Mouse (Mus musculus) MEL (cell line): Measurements from ENCODE around the gene Hspbp1. TPM values are rescaled to one million over a fixed set of nuclear protein-coding genes. Genes with fewer than 3 reads are reported as not detected.

ENCODE experiments used
- DNase-seq: peaks from one replicate; pipeline ENCODE4 v3.0.0; 2011; ENCODE audit warnings: low read depth, low spot score
- H3K27ac ChIP-seq: 2 replicates; pipeline ENCODE4 v1.5.1; 2012; ENCODE audit warnings: low read depth, mild to moderate bottlenecking, control low read depth, low read length, moderate library complexity; ENCODE audit not compliant: control insufficient read depth
- H3K27me3 ChIP-seq, 2 experiments: fragments of 150-350 bp in 1 of 2; sonication (generic) in 1 of 2; 2 replicates each; pipeline ENCODE4 v1.6.1; 2012; ENCODE audit warnings: low read length in 2 of 2, mild to moderate bottlenecking in 2 of 2, improper control_type of control experiment in 1 of 2, moderate library complexity in 1 of 2; ENCODE audit not compliant: insufficient read depth in 2 of 2, control insufficient read depth in 1 of 2
- H3K36me3 ChIP-seq, 2 experiments: 2 replicates each; pipeline ENCODE4 v1.6.1; 2012 to 2014; ENCODE audit warnings: low read length in 2 of 2, improper control_type of control experiment in 1 of 2, inconsistent platforms in 1 of 2, mild to moderate bottlenecking in 1 of 2; ENCODE audit not compliant: insufficient read depth in 2 of 2, control insufficient read depth in 1 of 2
- H3K4me1 ChIP-seq, 2 experiments: fragments of 150-350 bp in 1 of 2; sonication (generic) in 1 of 2; 2 replicates each; pipeline ENCODE4 v1.6.1; 2012; ENCODE audit warnings: low read length in 2 of 2, improper control_type of control experiment in 1 of 2, mild to moderate bottlenecking in 1 of 2; ENCODE audit not compliant: insufficient read depth in 2 of 2, control insufficient read depth in 1 of 2
- H3K4me3 ChIP-seq, 2 experiments: fragments of 150-350 bp in 1 of 2; sonication (generic) in 1 of 2; 2 replicates each; pipeline ENCODE4 v1.5.1; 2012; ENCODE audit warnings: low read depth in 2 of 2, low read length in 2 of 2, mild to moderate bottlenecking in 2 of 2, moderate library complexity in 2 of 2, control low read depth in 1 of 2, improper control_type of control experiment in 1 of 2; ENCODE audit not compliant: control insufficient read depth in 1 of 2, insufficient read depth in 1 of 2
- H3K79me2 ChIP-seq: 2 replicates; pipeline ENCODE4 v1.6.1; 2012; ENCODE audit warnings: mild to moderate bottlenecking, low read length, moderate library complexity; ENCODE audit not compliant: control insufficient read depth, poor library complexity, insufficient read depth
- H3K9ac ChIP-seq: 2 replicates; pipeline ENCODE4 v1.6.1; 2012; ENCODE audit warnings: low read depth, mild to moderate bottlenecking, control low read depth, low read length, moderate library complexity; ENCODE audit not compliant: control insufficient read depth, poor library complexity, severe bottlenecking
- H3K9me3 ChIP-seq: fragments of 150-350 bp; sonication (generic); replicated peaks from 2 replicates; pipeline ENCODE4 v1.6.1; 2012; ENCODE audit warnings: mild to moderate bottlenecking, low read length, improper control_type of control experiment, moderate library complexity; ENCODE audit not compliant: insufficient read depth
- CHD1 ChIP-seq: IDR thresholded peaks from 2 replicates; pipeline ENCODE4 v1.6.1; 2012; ENCODE audit warnings: low read depth, mild to moderate bottlenecking, inconsistent platforms, low read length, improper control_type of control experiment
- CHD2 ChIP-seq: IDR thresholded peaks from 2 replicates; pipeline ENCODE4 v1.6.1; 2011; ENCODE audit warnings: low read length, improper control_type of control experiment
- CTCF ChIP-seq, 3 experiments: IDR thresholded peaks in 2 of 3; conservative IDR thresholded peaks in 1 of 3; 2 replicates each; pipeline ENCODE4 v1.5.1; 2011 to 2012; ENCODE audit warnings: low read length in 3 of 3, low read depth in 2 of 3, mild to moderate bottlenecking in 2 of 3, improper control_type of control experiment in 1 of 3, inconsistent platforms in 1 of 3, mixed read lengths in 1 of 3, moderate library complexity in 1 of 3; ENCODE audit not compliant: control insufficient read depth in 1 of 3, insufficient read depth in 1 of 3, poor library complexity in 1 of 3, severe bottlenecking in 1 of 3
- E2F4 ChIP-seq: IDR thresholded peaks from 2 replicates; pipeline ENCODE4 v1.6.1; 2011; ENCODE audit warnings: low read depth, low read length, improper control_type of control experiment, borderline replicate concordance
- ELF1 ChIP-seq: IDR thresholded peaks from 2 replicates; pipeline ENCODE4 v1.6.1; 2014; ENCODE audit warnings: low read depth, mild to moderate bottlenecking, inconsistent platforms, low read length, improper control_type of control experiment, moderate library complexity
- GABPA ChIP-seq: IDR thresholded peaks from 2 replicates; pipeline ENCODE4 v1.6.1; 2012; ENCODE audit warnings: low read depth, mild to moderate bottlenecking, inconsistent platforms, low read length, improper control_type of control experiment, moderate library complexity
- GATA1 ChIP-seq: IDR thresholded peaks from 2 replicates; pipeline ENCODE4 v1.6.1; 2011; ENCODE audit warnings: low read depth, low read length, improper control_type of control experiment
- HCFC1 ChIP-seq: IDR thresholded peaks from 2 replicates; pipeline ENCODE4 v1.6.1; 2012; ENCODE audit warnings: low read depth, mild to moderate bottlenecking, inconsistent platforms, low read length, improper control_type of control experiment, moderate library complexity
- JUND ChIP-seq: IDR thresholded peaks from 2 replicates; pipeline ENCODE4 v1.6.1; 2011; ENCODE audit warnings: low read depth, mild to moderate bottlenecking, improper control_type of control experiment, low read length
- KAT2A ChIP-seq: conservative IDR thresholded peaks from 2 replicates; pipeline ENCODE4 v1.6.1; 2012; ENCODE audit warnings: low read depth, low read length, improper control_type of control experiment, inconsistent platforms
- MAFK ChIP-seq: IDR thresholded peaks from 2 replicates; pipeline ENCODE4 v1.6.1; 2011; ENCODE audit warnings: low read depth, mild to moderate bottlenecking, low read length, improper control_type of control experiment, borderline replicate concordance
- MAX ChIP-seq: IDR thresholded peaks from 2 replicates; pipeline ENCODE4 v1.6.1; 2011; ENCODE audit warnings: low read length, improper control_type of control experiment
- MAZ ChIP-seq: IDR thresholded peaks from 2 replicates; pipeline ENCODE4 v1.6.1; 2012; ENCODE audit warnings: low read depth, mild to moderate bottlenecking, inconsistent platforms, low read length, improper control_type of control experiment
- MEF2A ChIP-seq: IDR thresholded peaks from 2 replicates; pipeline ENCODE4 v1.6.1; 2014; ENCODE audit warnings: low read depth, mild to moderate bottlenecking, inconsistent platforms, low read length, improper control_type of control experiment; ENCODE audit not compliant: poor library complexity, insufficient replicate concordance, severe bottlenecking; ENCODE audit errors: extremely low read depth
- MXI1 ChIP-seq: IDR thresholded peaks from 2 replicates; pipeline ENCODE4 v1.6.1; 2011; ENCODE audit warnings: mild to moderate bottlenecking, low read depth, low read length, improper control_type of control experiment
- MYB ChIP-seq: IDR thresholded peaks from 2 replicates; pipeline ENCODE4 v1.6.1; 2011; ENCODE audit warnings: mild to moderate bottlenecking, low read depth, low read length, improper control_type of control experiment
- NELFE ChIP-seq: IDR thresholded peaks from 2 replicates; pipeline ENCODE4 v1.6.1; 2011; ENCODE audit warnings: low read depth, low read length, improper control_type of control experiment
- NRF1 ChIP-seq: IDR thresholded peaks from 2 replicates; pipeline ENCODE4 v1.6.1; 2014; ENCODE audit warnings: low read depth, mild to moderate bottlenecking, inconsistent platforms, low read length, improper control_type of control experiment, moderate library complexity; ENCODE audit not compliant: poor library complexity, insufficient read depth, severe bottlenecking
- POLR2A ChIP-seq, 2 experiments: IDR thresholded peaks; 2 replicates each; pipeline ENCODE4 v1.6.1; 2011 to 2012; ENCODE audit warnings: low read length in 2 of 2, mild to moderate bottlenecking in 2 of 2, control low read depth in 1 of 2, improper control_type of control experiment in 1 of 2, low read depth in 1 of 2, moderate library complexity in 1 of 2; ENCODE audit not compliant: control insufficient read depth in 1 of 2, insufficient read depth in 1 of 2, poor library complexity in 1 of 2
- POLR2AphosphoS5 ChIP-seq: IDR thresholded peaks from 2 replicates; pipeline ENCODE4 v1.6.1; 2012; ENCODE audit warnings: low read depth, borderline replicate concordance, mild to moderate bottlenecking, inconsistent platforms, low read length, moderate library complexity, mixed read lengths
- RAD21 ChIP-seq: IDR thresholded peaks from 2 replicates; pipeline ENCODE4 v1.6.1; 2011; ENCODE audit warnings: mild to moderate bottlenecking, low read depth, low read length, improper control_type of control experiment
- RCOR1 ChIP-seq: IDR thresholded peaks from 2 replicates; pipeline ENCODE4 v1.6.1; 2012; ENCODE audit warnings: low read depth, mild to moderate bottlenecking, inconsistent platforms, low read length, improper control_type of control experiment
- SIN3A ChIP-seq: IDR thresholded peaks from 2 replicates; pipeline ENCODE4 v1.6.1; 2012; ENCODE audit warnings: low read length, improper control_type of control experiment, inconsistent platforms
- SMC3 ChIP-seq: IDR thresholded peaks from 2 replicates; pipeline ENCODE4 v1.6.1; 2011; ENCODE audit warnings: low read depth, low read length, improper control_type of control experiment
- TAL1 ChIP-seq: IDR thresholded peaks from 2 replicates; pipeline ENCODE4 v1.6.1; 2012; ENCODE audit warnings: mild to moderate bottlenecking, inconsistent platforms, low read length, moderate library complexity, mixed read lengths
- TBP ChIP-seq: IDR thresholded peaks from 2 replicates; pipeline ENCODE4 v1.8.0; 2011; ENCODE audit warnings: low read depth, low read length, improper control_type of control experiment
- USF1 ChIP-seq: IDR thresholded peaks from 2 replicates; pipeline ENCODE4 v1.6.1; 2014; ENCODE audit warnings: low read depth, mild to moderate bottlenecking, inconsistent platforms, low read length, improper control_type of control experiment, moderate library complexity
- ZKSCAN1 ChIP-seq: IDR thresholded peaks from 2 replicates; pipeline ENCODE4 v1.6.1; 2012; ENCODE audit warnings: low read depth, mild to moderate bottlenecking, inconsistent platforms, low read length, improper control_type of control experiment, moderate library complexity
- ZMIZ1 ChIP-seq: IDR thresholded peaks from 2 replicates; pipeline ENCODE4 v1.6.1; 2012; ENCODE audit warnings: low read depth, mild to moderate bottlenecking, inconsistent platforms, low read length, improper control_type of control experiment, moderate library complexity
- ZNF384 ChIP-seq: IDR thresholded peaks from 2 replicates; pipeline ENCODE4 v1.6.1; 2012; ENCODE audit warnings: low read depth, mild to moderate bottlenecking, inconsistent platforms, low read length, improper control_type of control experiment
- polyA plus RNA-seq, 2 experiments: library from polyadenylated mRNA; stranded (reverse) in 1 of 2; unstranded in 1 of 2; fragments of >175 nt in 1 of 2; fragments of >200 nt in 1 of 2; gene quantifications; 2 replicates each; pipeline versions ENCODE4 v1.2.1 to v1.2.4; 2012; ENCODE audit warnings: low replicate concordance in 2 of 2, low read depth in 1 of 2; ENCODE audit not compliant: insufficient read length in 2 of 2, insufficient read depth in 1 of 2, missing spikeins in 1 of 2
- total RNA-seq: library from RNA; depleted of rRNA; stranded (reverse); fragments of 300-350 nt; gene quantifications from 2 replicates; pipeline ENCODE4 v1.2.3, GENCODE M21; 2012

Gene Hspbp1
- total and polyA plus RNA-seq, 3 experiments: 101 to 111 TPM; not detected in 1

DNA sequence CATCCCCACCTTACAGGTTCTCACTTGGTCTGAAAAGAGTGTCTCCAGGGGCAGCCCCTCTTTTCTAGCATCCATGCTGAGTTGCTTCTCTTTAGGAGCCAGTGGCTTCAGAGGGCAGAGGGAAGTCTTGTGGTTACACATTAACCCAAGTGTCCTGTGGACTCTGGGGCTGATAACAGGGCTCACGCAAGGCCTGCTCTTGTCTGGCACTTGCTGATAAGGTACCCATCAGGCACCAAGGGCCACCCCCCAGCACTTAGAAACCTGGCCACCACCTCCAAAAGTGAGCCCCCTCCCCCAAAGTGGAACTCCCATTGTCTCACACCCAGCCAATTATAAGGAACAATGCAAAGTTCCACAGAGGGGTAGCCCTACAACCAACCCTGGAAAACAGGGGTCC, 54.7 kb downstream of the Hspbp1 start (continued):
- TF ChIP-seq TBP (no peak), TAL1 (peak; percentile 99), POLR2A (IDR thresholded peaks at IDR 0.05; ENCODE audit: control insufficient read depth in 1 of 2, insufficient read depth in 1 of 2, low read depth in 1 of 2, low read length in 2 of 2, poor library complexity in 1 of 2) (no peak; a peak in 1 of 4 replicates), E2F4 (no peak), HCFC1 (no peak), RAD21 (no peak), NRF1 (no peak), MAZ (no peak), ZKSCAN1 (no peak), MAX (no peak), JUND (no peak), MYB (no peak), ELF1 (no peak), GABPA (no peak), GATA1 (peak; percentile 98), KAT2A (no peak)

DNA sequence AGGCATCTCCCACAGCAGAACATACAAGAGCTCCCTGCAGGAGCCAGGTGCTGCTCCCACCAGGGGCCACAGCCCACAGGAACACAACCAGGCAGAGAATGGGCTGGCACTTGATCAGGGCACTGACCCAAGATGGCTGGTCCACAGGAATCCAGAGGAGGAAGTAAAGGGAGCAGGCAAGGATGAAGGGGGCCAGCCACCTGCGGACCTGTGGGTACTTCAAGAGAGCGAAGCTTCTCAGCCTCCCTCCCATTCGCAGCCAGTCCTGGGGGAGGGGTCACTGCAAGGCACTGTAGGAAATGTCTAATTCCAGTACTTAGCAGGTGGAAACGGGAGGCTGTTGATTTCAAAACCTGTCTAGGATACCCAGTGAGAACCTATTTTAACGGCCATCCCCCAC, 55.3 kb downstream of the Hspbp1 start:
- no peak overlapping the region for H3K4me3 ChIP-seq
- DNase-seq: no peak
- peak overlapping the region; percentile 46 for H3K27ac ChIP-seq
- peaks cover 8 to 33% of the 10 kb centered on the region in 2 experiments for H3K4me1 ChIP-seq
- H3K9me3 ChIP-seq: no peaks in the 10 kb centered on the region
- peaks cover 9 to 34% of the 10 kb centered on the region in 2 experiments for H3K36me3 ChIP-seq
- no peaks in the 10 kb centered on the region for H3K79me2 ChIP-seq
- H3K9ac ChIP-seq: no peak overlapping the region
- no peak for TF ChIP-seq E2F4
- no peak for TF ChIP-seq CTCF (IDR thresholded peaks at IDR 0.05 in 2 of 3, conservative IDR thresholded peaks at IDR 0.05 in 1 of 3; ENCODE audit: control insufficient read depth in 1 of 3, insufficient read depth in 1 of 3, low read depth in 2 of 3, low read length in 3 of 3, poor library complexity in 1 of 3, severe bottlenecking in 1 of 3)
- H3K27me3 ChIP-seq: no peaks in the 10 kb centered on the region

DNA sequence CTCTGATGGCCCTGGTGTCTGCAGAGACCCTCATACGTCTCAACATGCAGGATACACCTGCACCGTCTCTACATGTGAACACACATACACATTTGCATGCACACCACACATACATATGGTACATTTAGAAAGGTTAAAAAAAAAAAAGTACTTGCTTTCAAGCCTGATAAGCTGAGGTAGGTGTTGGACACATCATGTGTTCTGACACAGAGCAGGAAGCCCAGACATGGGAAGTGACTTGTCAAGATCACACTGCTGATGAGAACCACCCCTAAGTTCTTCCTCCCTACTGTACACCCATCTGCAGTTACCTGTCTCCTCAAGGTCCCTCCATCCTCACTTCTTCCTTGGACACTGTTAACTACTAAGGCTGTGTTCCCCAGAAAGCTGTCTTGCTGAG, 58.9 kb downstream of the Hspbp1 start:
- Histone ChIP-seq H3K4me3 (no peak overlapping the region), H3K27me3 (no peaks in the 10 kb centered on the region), H3K27ac (no peak overlapping the region), H3K79me2 (no peaks in the 10 kb centered on the region), H3K4me1 (peaks cover 6 to 26% of the 10 kb centered on the region in 2 experiments), H3K36me3 (peaks cover 0 to 19% of the 10 kb centered on the region in 2 experiments; a peak in 3 of 4 replicates), H3K9me3 (no peaks in the 10 kb centered on the region), H3K9ac (no peak overlapping the region)
- DNase-seq: peak; percentile 62
- TF ChIP-seq MXI1 (no peak), MAFK (no peak), SMC3 (no peak), CHD1 (no peak), USF1 (peak; percentile 49), ZKSCAN1 (no peak), JUND (no peak), E2F4 (no peak), MAZ (no peak), RCOR1 (no peak), SIN3A (no peak), ELF1 (no peak), CHD2 (no peak), KAT2A (no peak), POLR2AphosphoS5 (no peak), ZMIZ1 (peak; percentile 16; the same call in 1 of the 2 replicates), MAX (no peak), MYB (no peak), MEF2A (no peak), NELFE (no peak), ZNF384 (peak; percentile 75), HCFC1 (no peak), TAL1 (no peak)
